ENCODE assay signal across 28 mouse cellular contexts in genomic region chr17:32927803-32928202, GRCm38 (mm10). TPM values are rescaled to one million over a fixed set of nuclear protein-coding genes. Genes with fewer than 3 reads are reported as not detected.
"Had no signal": no experiment of that assay in that cellular context is flagged by ENCODE, and none has a peak within 500 bp of the region (broad histone marks: within the 10 kb centered on the region; RNA-seq: fewer than 3 reads in every experiment).

No protein-coding gene starts in this region.

- H3K9me3 ChIP-seq: heart, embryonic 13.5 days; heart, embryonic 15.5 days; hindbrain, embryonic 13.5 days; hindbrain, embryonic 15.5 days; kidney, embryonic 15.5 days; limb, embryonic 10.5 days; limb, embryonic 12.5 days; liver, embryonic 13.5 days had no signal

- H3K4me2 ChIP-seq: heart, embryonic 11.5 days; heart, embryonic 13.5 days; heart, embryonic 15.5 days; hindbrain, embryonic 13.5 days; hindbrain, embryonic 15.5 days; kidney, embryonic 15.5 days; limb, embryonic 12.5 days; liver, embryonic 11.5 days; liver, embryonic 13.5 days had no signal

- H3K36me3 ChIP-seq: heart, embryonic 13.5 days; heart, embryonic 15.5 days; hindbrain, embryonic 13.5 days; hindbrain, embryonic 15.5 days; kidney, embryonic 15.5 days; limb, embryonic 10.5 days; limb, embryonic 12.5 days; liver, embryonic 13.5 days had no signal

- DNase-seq: gastrocnemius, postnatal 14 days; gastrocnemius, postnatal 36 days; heart, adult 11 months; heart, adult 2 months; heart, postnatal 14 days; heart, postnatal 36 days; kidney, adult 11 months; kidney, adult 2 months; kidney, adult 9 months; kidney, postnatal 14 days; kidney, postnatal 36 days; liver; liver, embryonic 13.5 days had no signal

- H3K4me3 ChIP-seq: heart, adult 2 months; heart, embryonic 13.5 days; heart, embryonic 15.5 days; hindbrain, embryonic 13.5 days; hindbrain, embryonic 15.5 days; kidney, embryonic 15.5 days; left cerebral cortex, adult 2 months; limb, embryonic 10.5 days; limb, embryonic 12.5 days; liver, embryonic 13.5 days had no signal

- H3K27me3 ChIP-seq: liver, embryonic 13.5 days had no signal

- H3K9ac ChIP-seq: heart, embryonic 13.5 days; heart, embryonic 15.5 days; hindbrain, embryonic 13.5 days; hindbrain, embryonic 15.5 days; kidney, embryonic 15.5 days; limb, embryonic 12.5 days; liver, embryonic 13.5 days had no signal

- ATAC-seq: hindbrain, postnatal 0 days had no signal

- H3K27ac ChIP-seq: heart, adult 2 months; heart, embryonic 13.5 days; heart, embryonic 15.5 days; hindbrain, embryonic 13.5 days; hindbrain, embryonic 15.5 days; hindbrain, postnatal 0 days; kidney, embryonic 15.5 days; kidney, postnatal 0 days; left cerebral cortex, adult 2 months; limb, embryonic 10.5 days; limb, embryonic 12.5 days; liver, embryonic 13.5 days had no signal

RNA-seq across cellular contexts. Expression of gene Cyp4f14, which starts 10.7 kb away (rescaled TPM):
- polyA plus RNA-seq: heart, embryonic 11.5 days; heart, embryonic 13.5 days; heart, embryonic 15.5 days; heart, postnatal 0 days; hindbrain, embryonic 11.5 days; hindbrain, embryonic 13.5 days; hindbrain, embryonic 15.5 days; kidney, embryonic 15.5 days; kidney, postnatal 0 days; limb, embryonic 10.5 days; limb, embryonic 12.5 days; limb, embryonic 14.5 days; liver, embryonic 11.5 days; liver, embryonic 13.5 days had no signal
